Mouse (Mus musculus): Measurements from ENCODE around the gene Ppp1r1b. TPM values are rescaled to one million over a fixed set of nuclear protein-coding genes. Genes with fewer than 3 reads are reported as not detected.

Ppp1r1b gene
- polyA plus RNA-seq, 1 experiment from 2014 or later: 52.2 TPM

- ATAC-seq: no peak
- Histone ChIP-seq H3K9ac (no peak overlapping the region), H3K27ac (peak overlapping the region; percentile 22; the same call in 1 of the 2 replicates), H3K4me1 (replicated peaks) (peaks cover 43% of the 10 kb centered on the region), H3K9me3 (no peaks in the 10 kb centered on the region), H3K36me3 (no peaks in the 10 kb centered on the region), H3K27me3 (replicated peaks) (peaks cover 15% of the 10 kb centered on the region), H3K4me3 (replicated peaks) (no peak overlapping the region), H3K4me2 (replicated peaks) (no peak overlapping the region)
- 9% methylated on average over 6 of the region's 6 CpGs for WGBS
Observed at GRCm38 (mm10) chr11:98355732-98356299, 7.6 kb downstream of the Ppp1r1b start.

- Histone ChIP-seq H3K27me3 (replicated peaks) (peaks cover 7% of the 10 kb centered on the region; the same call in 1 of the 2 replicates), H3K27ac (peak overlapping the region; percentile 93), H3K36me3 (no peaks in the 10 kb centered on the region), H3K9ac (peak overlapping the region; percentile 33; the same call in 1 of the 2 replicates), H3K4me2 (replicated peaks) (peak overlapping the region; percentile 58), H3K4me3 (replicated peaks) (no peak overlapping the region), H3K4me1 (replicated peaks) (peaks cover 51% of the 10 kb centered on the region), H3K9me3 (no peaks in the 10 kb centered on the region)
- ATAC-seq: 0 out of 2 replicates have a peak, but pooled peaks have one; percentile 4
- 71% methylated on average over 7 of the region's 7 CpGs for WGBS
Observed at GRCm38 (mm10) chr11:98356625-98357394, 8.6 kb downstream of the Ppp1r1b start.

- Histone ChIP-seq H3K4me2 (replicated peaks) (peak overlapping the region; percentile 58), H3K4me3 (replicated peaks) (peak overlapping the region; percentile 78), H3K27me3 (replicated peaks) (peaks cover 1% of the 10 kb centered on the region; the same call in 1 of the 2 replicates), H3K9ac (peak overlapping the region; percentile 33; the same call in 1 of the 2 replicates), H3K36me3 (no peaks in the 10 kb centered on the region), H3K27ac (peak overlapping the region; percentile 93), H3K9me3 (no peaks in the 10 kb centered on the region), H3K4me1 (replicated peaks) (peaks cover 51% of the 10 kb centered on the region)
- peak; percentile 28 for ATAC-seq
- WGBS: 5% methylated on average over 13 of the region's 13 CpGs
Observed at GRCm38 (mm10) chr11:98357396-98358160, 9.4 kb downstream of the Ppp1r1b start.

GRCm38 (mm10) chr11:98358161-98359083 is 10.2 kb downstream of the Ppp1r1b start, which contains the start of gene Stard3:
Gene Stard3, plus strand, starts transcription at chr11:98358368.
- peak within 1 kb of the TSS; percentile 82 for H3K4me2 ChIP-seq (replicated peaks)
- H3K4me1 ChIP-seq (replicated peaks): peaks cover 47% of the 10 kb centered on the region
- H3K4me3 ChIP-seq (replicated peaks): peak within 1 kb of the TSS; percentile 78
- peak; percentile 83 for ATAC-seq
- WGBS: under 1% methylated on average over 60 of the region's 60 CpGs
- no peaks in the 10 kb centered on the region for H3K27me3 ChIP-seq (replicated peaks)
- peak within 1 kb of the TSS; percentile 93 for H3K27ac ChIP-seq
- no peaks in the 10 kb centered on the region for H3K36me3 ChIP-seq
- peak within 1 kb of the TSS; percentile 65 for H3K9ac ChIP-seq
- no peaks in the 10 kb centered on the region for H3K9me3 ChIP-seq

- no peak overlapping the region for H3K4me2 ChIP-seq (replicated peaks)
Observed at GRCm38 (mm10) chr11:98360866-98361521, 12.8 kb downstream of the Ppp1r1b start.

GRCm38 (mm10) chr11:98363817-98364216 is 15.6 kb downstream of the Ppp1r1b start:
- no peaks in the 10 kb centered on the region for H3K9me3 ChIP-seq
- no peak for ATAC-seq
- H3K27ac ChIP-seq: 0 out of 2 replicates have a peak overlapping the region, but pooled peaks have one; percentile 54
- no peak overlapping the region for H3K9ac ChIP-seq
- no peaks in the 10 kb centered on the region for H3K36me3 ChIP-seq
- H3K4me1 ChIP-seq (replicated peaks): peaks cover 35% of the 10 kb centered on the region
- H3K4me3 ChIP-seq (replicated peaks): no peak overlapping the region
- H3K27me3 ChIP-seq (replicated peaks): no peaks in the 10 kb centered on the region
- H3K4me2 ChIP-seq (replicated peaks): no peak overlapping the region
- 62% methylated on average over 5 of the region's 5 CpGs for WGBS

More at GRCm38 (mm10) chr11:98360866-98361521, 12.8 kb downstream of the Ppp1r1b start:
- H3K27me3 ChIP-seq (replicated peaks): no peaks in the 10 kb centered on the region
- peaks cover 49% of the 10 kb centered on the region for H3K4me1 ChIP-seq (replicated peaks)
- H3K36me3 ChIP-seq: no peaks in the 10 kb centered on the region
- H3K9ac ChIP-seq: no peak overlapping the region
- WGBS: 61% methylated on average over 9 of the region's 9 CpGs
- ATAC-seq: no peak
- peak overlapping the region; percentile 24; the same call in 1 of the 2 replicates for H3K27ac ChIP-seq
- H3K4me3 ChIP-seq (replicated peaks): no peak overlapping the region
- no peaks in the 10 kb centered on the region for H3K9me3 ChIP-seq

GRCm38 (mm10) chr11:98364410-98364809 is 16.2 kb downstream of the Ppp1r1b start:
- WGBS: 76% methylated on average over 5 of the region's 5 CpGs
- H3K4me2 ChIP-seq (replicated peaks): no peak overlapping the region
- no peak overlapping the region for H3K9ac ChIP-seq
- 0 out of 2 replicates have a peak overlapping the region, but pooled peaks have one; percentile 54 for H3K27ac ChIP-seq
- H3K9me3 ChIP-seq: no peaks in the 10 kb centered on the region
- no peaks in the 10 kb centered on the region for H3K27me3 ChIP-seq (replicated peaks)
- H3K36me3 ChIP-seq: no peaks in the 10 kb centered on the region
- ATAC-seq: peak; percentile 48; the same call in 1 of the 2 replicates
- H3K4me1 ChIP-seq (replicated peaks): peaks cover 29% of the 10 kb centered on the region
- no peak overlapping the region for H3K4me3 ChIP-seq (replicated peaks)

GRCm38 (mm10) chr11:98366290-98366689 is 18.1 kb downstream of the Ppp1r1b start:
- no peak for ATAC-seq
- Histone ChIP-seq H3K36me3 (no peaks in the 10 kb centered on the region), H3K27me3 (replicated peaks) (no peaks in the 10 kb centered on the region), H3K9me3 (no peaks in the 10 kb centered on the region), H3K4me3 (replicated peaks) (no peak overlapping the region), H3K4me1 (replicated peaks) (peaks cover 20% of the 10 kb centered on the region), H3K9ac (no peak overlapping the region), H3K4me2 (replicated peaks) (no peak overlapping the region), H3K27ac (no peak overlapping the region)
- 76% methylated on average over 10 of the region's 10 CpGs for whole genome bisulfite sequencing

GRCm38 (mm10) chr11:98367171-98367862 is 19.1 kb downstream of the Ppp1r1b start:
- no peak for ATAC-seq
- Histone ChIP-seq H3K27ac (no peak overlapping the region), H3K9me3 (no peaks in the 10 kb centered on the region), H3K27me3 (replicated peaks) (no peaks in the 10 kb centered on the region), H3K4me2 (replicated peaks) (no peak overlapping the region), H3K9ac (no peak overlapping the region), H3K4me1 (replicated peaks) (peaks cover 14% of the 10 kb centered on the region), H3K36me3 (no peaks in the 10 kb centered on the region), H3K4me3 (replicated peaks) (no peak overlapping the region)
- 79% methylated on average over 10 of the region's 10 CpGs for WGBS

GRCm38 (mm10) chr11:98367863-98368186 is 19.6 kb downstream of the Ppp1r1b start:
- Histone ChIP-seq H3K4me2 (replicated peaks) (no peak overlapping the region), H3K4me3 (replicated peaks) (no peak overlapping the region)

More at GRCm38 (mm10) chr11:98367863-98368186, 19.6 kb downstream of the Ppp1r1b start:
- Histone ChIP-seq H3K27ac (no peak overlapping the region), H3K4me1 (replicated peaks) (peaks cover 13% of the 10 kb centered on the region; the same call in 1 of the 2 replicates), H3K27me3 (replicated peaks) (no peaks in the 10 kb centered on the region), H3K9ac (no peak overlapping the region), H3K9me3 (no peaks in the 10 kb centered on the region), H3K36me3 (no peaks in the 10 kb centered on the region)
- no peak for ATAC-seq
- WGBS: 81% methylated on average over 7 of the region's 7 CpGs

All from intestine, embryonic 15.5 days (tissue).